Mouse (Mus musculus): ENCODE data around the gene Gm16442.
"Not testable (repeated sequence)": the region's sequence is repeated elsewhere in the genome, so short reads cannot be mapped to it uniquely, and the experiment has no call there.

DNA sequence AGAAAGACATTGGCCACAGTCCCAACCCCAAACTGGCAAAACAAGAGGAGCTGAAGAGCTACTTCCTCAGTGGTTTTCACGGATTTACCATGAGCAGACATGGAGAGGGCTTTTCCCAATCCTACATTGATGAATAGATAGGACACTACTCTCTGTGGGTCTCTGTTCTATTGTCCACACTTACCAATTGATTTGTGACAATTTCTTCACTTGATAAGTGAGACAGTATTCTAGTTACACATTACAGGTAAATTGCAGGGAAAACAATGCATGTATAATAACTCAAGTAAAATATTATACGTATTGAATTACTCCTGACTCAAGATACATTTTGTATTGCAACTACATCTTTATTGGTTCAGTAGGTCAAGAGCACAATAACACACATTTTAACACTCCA, at the start of gene Gm16442:
- not testable (repeated sequence) for TF ChIP-seq CTCF (IDR thresholded peaks at IDR 0.05; ENCODE audit: control insufficient read depth, insufficient read depth, insufficient replicate concordance, low read depth, low read length); POLR2A (IDR thresholded peaks at IDR 0.05; ENCODE audit: control insufficient read depth, low read depth, low read length)
